Mouse (Mus musculus) kidney, postnatal 36 days (tissue): ENCODE data around the gene Zfand2a.

Source experiments
- DNase-seq, 2 experiments: peaks; one replicate each; pipeline ENCODE4 v3.0.0; 2021 to 2022; ENCODE audit warnings: mixed read lengths in 2 of 2

Gene Zfand2a

DNA sequence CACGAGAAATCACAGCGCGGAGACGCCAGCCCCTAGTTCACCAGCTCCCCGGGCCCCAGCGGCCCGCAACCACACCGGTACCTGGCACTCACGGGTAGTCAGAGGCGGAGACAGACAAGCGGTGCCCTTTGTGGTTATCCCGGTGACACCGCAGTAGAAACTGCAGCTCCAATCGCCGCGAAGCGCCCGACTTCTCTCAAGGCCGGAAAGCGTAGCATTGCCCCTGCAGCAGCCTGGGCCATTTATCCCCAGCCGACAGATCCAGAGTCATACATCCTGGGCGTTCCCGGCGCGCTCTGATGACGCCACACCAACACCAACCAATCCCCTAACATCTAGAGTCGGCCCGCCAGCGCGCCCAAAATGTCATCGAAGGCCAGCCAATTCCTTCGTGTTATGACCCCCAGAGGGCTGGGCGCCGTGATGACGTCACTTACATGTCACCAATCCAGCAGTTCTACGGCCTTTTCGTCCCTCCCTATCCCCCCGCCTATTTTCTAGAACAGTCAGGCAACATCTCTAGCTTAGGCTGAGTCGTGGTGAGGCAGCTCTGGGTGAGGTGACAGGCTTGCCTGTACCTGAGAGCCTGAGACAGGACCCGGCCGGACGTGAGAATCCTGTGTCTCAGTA is at the start of gene Zfand2a:
Gene Zfand2a, minus strand, starts transcription at position 365 of the 630 bp plus-strand sequence.
- DNase-seq: peak; percentile 100

GRCm38 (mm10) chr5:139528851-139529250 is 44.5 kb upstream of the Zfand2a start:
- DNase-seq: no peak

DNA sequence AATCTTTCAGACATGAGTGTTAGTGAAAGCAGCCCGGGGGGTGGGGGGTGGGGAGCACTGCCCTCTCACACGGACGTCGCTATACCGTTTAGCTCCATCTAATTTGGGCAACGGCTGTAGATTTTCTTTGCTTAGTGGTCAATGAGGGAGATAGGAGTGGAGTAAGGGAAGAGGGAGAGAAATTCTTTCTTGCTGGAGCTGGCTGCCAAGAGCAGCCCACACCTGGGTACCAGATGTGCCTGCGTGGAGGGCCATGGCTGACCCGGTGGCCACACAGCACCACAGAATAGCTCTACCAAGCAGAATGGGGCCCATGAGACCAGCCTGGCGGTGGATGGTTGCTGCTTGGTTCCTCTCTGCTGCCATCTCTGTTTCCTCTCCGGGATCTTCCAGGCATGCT is 37.6 kb upstream of the Zfand2a start:
- no peak for DNase-seq

GRCm38 (mm10) chr5:139520069-139520834 is 35.9 kb upstream of the Zfand2a start:
- DNase-seq: no peak

DNA sequence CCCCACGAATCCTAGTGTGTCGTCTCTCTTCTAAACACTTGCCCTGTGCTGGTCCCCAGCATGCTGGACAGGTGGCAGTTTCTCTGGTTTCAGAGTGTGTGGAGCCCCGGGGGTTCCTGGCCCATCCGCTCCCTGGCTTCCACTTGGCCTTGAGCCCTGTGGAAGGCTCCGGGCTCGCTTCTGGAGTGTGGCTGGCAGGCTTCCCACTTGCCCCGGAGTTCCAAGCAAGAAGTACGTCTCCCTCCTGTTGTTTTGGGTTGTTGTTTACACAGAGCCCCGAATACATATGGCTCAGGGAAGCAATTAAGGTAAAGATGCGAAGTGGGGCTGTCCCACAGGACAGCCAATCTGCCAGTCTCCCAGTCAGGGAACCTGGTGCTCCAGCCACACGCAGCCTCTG is 31.9 kb upstream of the Zfand2a start:
- DNase-seq: peak in 1 of 2 experiments; percentile 19

GRCm38 (mm10) chr5:139512201-139512600 is 27.9 kb upstream of the Zfand2a start:
- no peak for DNase-seq

DNA sequence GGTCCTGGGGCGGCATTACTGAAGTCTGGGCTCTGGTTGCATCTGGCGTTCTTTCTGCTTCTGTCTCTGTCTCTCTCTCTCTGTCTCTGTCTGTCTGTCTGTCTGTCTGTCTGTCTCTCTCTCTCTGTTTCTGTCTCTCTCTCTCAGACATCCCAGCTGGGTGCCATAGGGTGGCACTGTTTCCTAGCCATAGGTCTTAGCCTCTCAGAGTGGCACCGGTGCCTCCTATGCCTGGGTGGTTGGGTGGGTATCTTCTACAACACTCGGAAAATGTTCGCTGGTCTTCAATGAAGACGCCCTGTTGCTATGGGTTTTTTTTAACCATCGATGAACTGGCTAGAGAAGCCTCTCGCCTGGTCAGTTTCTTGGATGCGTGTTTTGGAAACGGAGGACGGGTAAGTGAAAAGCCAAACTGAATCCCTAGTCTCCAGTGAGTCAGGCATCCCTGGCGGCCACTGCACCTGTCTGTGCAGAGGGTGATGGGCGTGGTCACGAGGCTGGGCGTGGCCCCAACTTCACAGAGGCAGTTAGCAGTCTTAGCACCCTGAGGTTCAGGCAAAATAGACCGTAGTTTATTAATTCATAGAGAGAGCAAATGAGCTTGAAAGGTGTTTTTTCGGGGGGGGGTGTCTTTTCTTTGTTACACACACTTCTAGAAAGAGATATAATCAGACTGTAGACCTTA is 26.5 kb upstream of the Zfand2a start:
- peak; percentile 29 to 69 for DNase-seq

DNA sequence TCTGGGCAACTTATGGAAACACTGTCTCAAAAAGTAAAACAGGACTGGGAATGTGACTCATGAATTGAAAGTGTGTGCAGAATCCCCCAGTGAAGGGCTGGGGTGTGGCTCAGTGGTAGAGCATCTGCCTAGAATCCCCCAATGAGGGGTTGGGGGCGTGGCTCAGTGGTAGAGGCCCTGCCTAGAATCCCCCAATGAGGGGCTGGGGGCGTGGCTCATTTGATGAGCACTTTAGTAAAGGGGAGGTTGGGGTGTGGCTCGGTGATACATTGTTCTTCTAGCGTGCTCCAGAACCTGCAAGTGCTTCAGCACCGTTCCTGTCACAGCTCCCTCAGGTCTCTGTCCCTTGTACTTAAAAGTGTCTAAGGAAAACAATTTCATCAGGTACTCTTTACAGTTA is 21.9 kb upstream of the Zfand2a start:
- no peak for DNase-seq

DNA sequence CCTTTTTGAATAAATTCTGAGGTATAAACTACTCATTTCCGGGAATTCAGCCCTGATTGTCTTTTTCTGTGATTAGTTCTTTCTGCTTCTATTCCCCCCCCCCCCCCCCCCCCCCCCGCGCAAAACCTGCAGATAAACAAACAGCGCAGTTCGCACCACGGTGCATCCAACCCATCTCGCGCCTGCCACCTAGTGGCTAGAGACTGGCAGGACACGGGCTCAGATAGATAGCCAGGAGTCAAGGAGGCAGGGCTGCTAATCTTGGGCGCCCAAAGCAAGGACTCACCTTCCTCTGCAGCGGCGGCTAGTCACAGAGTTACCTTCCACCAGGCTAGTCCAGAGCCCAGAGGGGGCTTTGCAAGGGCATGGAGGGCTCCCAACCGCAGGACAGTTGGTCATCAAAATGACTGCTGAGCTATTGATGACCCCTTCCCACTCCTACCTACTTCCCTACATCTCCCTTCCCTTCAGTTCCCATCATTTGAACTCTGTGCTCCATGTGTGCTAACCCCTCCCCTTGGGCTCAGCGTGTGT is 20.8 kb upstream of the Zfand2a start:
- DNase-seq: peak; percentile 78 to 92

GRCm38 (mm10) chr5:139502281-139502680 is 17.9 kb upstream of the Zfand2a start:
- DNase-seq: no peak

GRCm38 (mm10) chr5:139498791-139499190 is 14.4 kb upstream of the Zfand2a start:
- DNase-seq: peak; percentile 56 to 64

DNA sequence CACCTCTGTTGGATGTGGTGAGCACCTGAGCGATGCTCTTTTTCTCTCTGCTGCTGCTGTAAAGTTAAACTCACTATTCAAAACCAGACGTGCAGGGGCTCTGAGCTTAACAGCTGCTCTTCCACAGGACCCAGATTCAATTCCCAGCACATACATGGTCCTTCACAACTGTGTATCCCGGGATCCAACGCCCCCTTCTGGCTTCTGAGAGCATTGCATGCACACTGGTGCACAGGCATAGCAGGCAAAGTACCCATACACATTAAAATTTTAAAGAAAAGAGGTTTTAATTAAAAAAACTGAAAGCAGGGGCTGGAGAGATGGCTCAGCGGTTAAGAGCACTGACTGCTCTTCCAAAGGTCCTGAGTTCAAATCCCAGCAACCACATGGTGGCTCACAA is 12.6 kb upstream of the Zfand2a start:
- no peak for DNase-seq

- peak; percentile 23 for DNase-seq
Observed at GRCm38 (mm10) chr5:139495019-139495669, 10.8 kb upstream of the Zfand2a start.

DNA sequence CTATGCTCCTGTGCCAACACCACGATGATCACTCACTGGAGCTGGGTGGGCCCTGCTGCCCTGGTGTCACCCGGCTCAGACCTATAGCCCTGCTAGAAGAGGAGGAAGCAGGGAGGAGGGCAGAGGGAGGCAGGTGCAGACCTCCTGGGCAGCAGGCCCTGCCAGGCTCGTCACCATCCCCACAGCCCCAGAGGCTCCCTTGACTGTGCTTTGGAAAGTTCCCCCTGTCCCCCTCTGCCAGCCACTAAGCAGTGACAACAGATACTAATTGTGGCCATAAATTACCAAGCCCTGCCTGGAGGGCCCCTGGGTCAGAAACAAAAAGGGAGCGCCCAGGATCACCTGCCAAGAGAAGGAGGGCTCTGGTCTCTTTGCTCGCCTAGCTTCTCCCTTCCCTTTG is 9.3 kb upstream of the Zfand2a start:
- no peak for DNase-seq

DNA sequence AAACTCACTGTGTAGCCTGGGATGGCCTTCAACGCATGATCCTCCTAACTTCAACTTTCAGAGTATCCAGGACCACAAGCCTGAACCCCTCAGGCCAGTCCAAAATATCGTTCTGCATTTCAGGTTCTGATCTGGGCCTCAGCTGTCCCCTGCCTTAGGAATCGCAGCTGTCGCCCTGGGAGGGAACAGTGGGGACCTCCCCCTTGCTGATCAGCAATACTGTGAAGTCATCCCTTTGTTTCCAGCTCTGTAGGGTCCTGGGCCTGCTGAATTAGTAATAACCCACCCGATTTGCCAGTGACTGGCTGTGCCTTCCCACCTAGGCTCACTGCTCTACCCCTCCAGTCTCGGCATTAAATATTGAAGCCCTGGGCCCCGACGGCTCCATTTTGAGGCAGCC is 7.0 kb upstream of the Zfand2a start:
- no peak for DNase-seq

- no peak for DNase-seq
Observed at GRCm38 (mm10) chr5:139490131-139490530, 5.8 kb upstream of the Zfand2a start.

- DNase-seq: no peak
Observed at GRCm38 (mm10) chr5:139483171-139483848, 1.0 kb downstream of the Zfand2a start.

GRCm38 (mm10) chr5:139480406-139480805 is 3.9 kb downstream of the Zfand2a start:
- DNase-seq: no peak

GRCm38 (mm10) chr5:139479088-139479487 is 5.3 kb downstream of the Zfand2a start:
- no peak for DNase-seq

GRCm38 (mm10) chr5:139474741-139475140 is 9.6 kb downstream of the Zfand2a start:
- no peak for DNase-seq

DNA sequence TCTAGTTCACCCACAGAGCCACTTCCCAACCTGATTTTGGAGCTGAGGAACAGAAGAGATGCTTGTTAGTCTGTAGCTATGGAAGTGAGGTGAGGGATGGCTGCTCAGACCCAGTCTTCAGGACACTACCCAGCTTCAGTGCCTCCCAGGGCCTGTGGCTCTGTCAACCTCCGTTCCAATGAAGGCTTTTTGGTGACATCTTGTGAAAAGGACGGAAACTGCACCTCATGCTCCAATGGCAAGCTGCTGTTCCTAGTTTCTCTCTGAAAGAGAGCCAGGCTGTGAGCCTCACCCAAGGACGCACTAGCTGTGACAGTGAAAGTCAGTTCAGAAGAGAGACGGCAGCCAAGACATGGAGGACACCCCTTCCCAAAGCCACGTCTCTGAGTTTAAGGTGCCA is 16.4 kb downstream of the Zfand2a start:
- DNase-seq: peak; percentile 16 to 25

GRCm38 (mm10) chr5:139466801-139467200 is 17.5 kb downstream of the Zfand2a start:
- no peak for DNase-seq
